Mouse (Mus musculus) macrophage (primary cell): Measurements from ENCODE around the gene Olfr223. TPM values are rescaled to one million over a fixed set of nuclear protein-coding genes. Genes with fewer than 3 reads are reported as not detected.
"Not testable (repeated sequence)": the region's sequence is repeated elsewhere in the genome, so short reads cannot be mapped to it uniquely, and the experiment has no call there.

Source experiments
- H3K27ac ChIP-seq: fragments of 350-480 bp; formaldehyde crosslinking; 2 replicates; pipeline ENCODE4 v1.9.0; 2021
- H3K36me3 ChIP-seq: fragments of 350-480 bp; formaldehyde crosslinking; 2 replicates; pipeline ENCODE4 v1.9.0; 2021; ENCODE audit errors: inconsistent target
- H3K4me3 ChIP-seq: fragments of 350-480 bp; formaldehyde crosslinking; 2 replicates; pipeline ENCODE4 v1.9.0; 2021; ENCODE audit errors: inconsistent target
- H3K79me2 ChIP-seq: fragments of 350-480 bp; formaldehyde crosslinking; 2 replicates; pipeline ENCODE4 v1.9.0; 2021; ENCODE audit errors: inconsistent target
- WGBS: methylation state at CpG from one replicate; pipeline ENCODE4 v1.1.7; 2026; ENCODE audit warnings: inconsistent platforms; ENCODE audit not compliant: missing documents; 5-methylcytosine and 5-hydroxymethylcytosine counted together
- polyA plus RNA-seq: library from polyadenylated mRNA; stranded (reverse); fragments of 250-400 nt; gene quantifications from 3 replicates; pipeline ENCODE4 v1.2.4, GENCODE M21; 2018; ENCODE audit warnings: inconsistent platforms

Gene Olfr223
- polyA plus RNA-seq, 1 experiment from 2014 or later: not detected

DNA sequence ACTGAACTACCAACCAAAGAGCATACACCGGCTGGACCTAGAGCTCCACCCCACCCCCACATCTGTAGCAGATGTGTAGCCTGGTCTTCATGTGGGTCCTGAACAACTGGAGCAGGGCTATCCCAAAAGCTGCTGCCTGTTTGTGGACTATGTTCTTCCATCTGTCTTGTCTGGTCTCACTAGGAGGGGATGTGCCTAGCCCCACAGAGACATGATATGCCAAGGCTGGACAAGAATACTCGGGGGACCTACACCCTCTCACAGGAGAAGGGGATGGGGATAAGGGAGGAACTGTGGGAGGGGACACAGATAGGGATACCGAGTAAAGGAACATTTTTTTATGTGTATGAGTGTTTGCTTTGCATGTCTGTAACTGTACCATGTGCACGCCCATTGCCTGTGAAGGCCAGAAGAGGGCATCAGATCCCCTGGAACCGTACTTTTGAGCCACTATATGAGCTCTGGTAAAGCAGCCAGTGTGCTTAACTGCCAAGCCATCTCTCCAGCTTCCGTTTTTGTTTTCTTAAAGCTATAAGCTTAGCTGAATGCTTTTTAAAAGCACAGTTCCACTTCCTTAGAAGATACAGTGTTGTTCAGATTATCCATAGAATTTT is 31.0 kb upstream of the Olfr223 start:
- 26% methylated on average over 6 of the region's 6 CpGs for WGBS
- H3K27ac ChIP-seq: no peak overlapping the region

DNA sequence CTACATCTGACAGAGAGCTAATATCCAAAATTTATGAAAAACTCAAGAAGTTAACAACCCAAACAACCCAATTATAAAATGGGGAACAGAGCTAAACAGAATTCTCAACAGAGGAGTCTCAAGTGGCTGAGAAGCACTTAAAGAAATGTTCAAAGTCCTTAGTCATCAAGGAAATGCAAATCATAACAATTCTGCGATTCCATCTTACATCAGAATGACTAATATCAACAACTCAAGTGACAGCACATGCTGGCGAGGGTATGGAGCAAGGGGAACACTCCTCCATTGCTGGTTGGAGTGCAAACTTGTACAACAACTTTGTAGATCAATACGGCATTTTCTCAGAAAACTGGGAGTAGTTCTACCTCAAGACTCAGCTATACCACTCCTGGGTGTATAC is 29.1 kb upstream of the Olfr223 start:
- no peak overlapping the region for H3K4me3 ChIP-seq
- no peaks in the 10 kb centered on the region for H3K36me3 ChIP-seq
- no peak overlapping the region for H3K27ac ChIP-seq
- no peaks in the 10 kb centered on the region for H3K79me2 ChIP-seq
- 55% methylated on average over 3 of the region's 3 CpGs for WGBS

More for the DNA sequence above, 31.0 kb upstream of the Olfr223 start:
- no peaks in the 10 kb centered on the region for H3K79me2 ChIP-seq
- no peak overlapping the region for H3K4me3 ChIP-seq
- H3K36me3 ChIP-seq: no peaks in the 10 kb centered on the region

DNA sequence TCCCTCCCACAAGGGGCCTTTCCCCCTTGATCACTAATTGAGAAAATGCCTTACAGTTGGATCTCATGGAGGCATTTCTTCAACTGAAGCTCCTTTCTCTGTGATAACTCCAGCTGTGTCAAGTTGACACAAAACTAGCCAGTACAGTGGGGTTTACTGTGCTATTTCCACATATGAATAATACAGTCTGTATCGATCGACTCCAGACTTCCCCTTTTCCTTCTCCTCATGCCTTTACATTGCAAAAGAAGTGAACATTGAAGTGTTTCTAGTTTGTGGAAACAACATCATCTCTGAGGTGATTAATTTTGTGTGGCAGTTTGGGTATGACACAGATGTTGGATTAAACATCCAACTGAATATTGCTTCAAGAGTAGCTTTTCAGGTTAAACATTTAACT is 23.9 kb upstream of the Olfr223 start:
- not testable (repeated sequence) for H3K4me3 ChIP-seq, H3K27ac ChIP-seq, H3K79me2 ChIP-seq, H3K36me3 ChIP-seq
- 18% methylated on average over 2 of the region's 2 CpGs for WGBS

DNA sequence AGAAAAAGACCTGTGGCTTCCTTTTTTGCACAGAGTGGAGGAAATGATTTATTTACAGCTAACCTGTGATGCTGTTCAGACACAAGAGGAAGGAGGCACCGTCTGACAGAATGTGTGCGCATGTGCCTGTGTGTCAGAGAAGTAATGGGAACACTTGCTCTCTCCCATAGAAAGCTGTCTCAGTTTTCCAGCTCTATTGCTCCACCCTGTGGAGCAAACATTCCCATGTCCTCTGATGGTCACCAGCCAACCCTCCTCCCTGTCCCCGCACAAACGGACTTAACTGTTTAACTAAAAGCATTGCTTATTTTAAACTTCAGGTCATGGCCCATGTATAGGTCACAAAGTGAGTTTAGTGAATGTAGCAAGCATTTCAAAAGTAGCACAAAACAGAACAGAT is 21.0 kb upstream of the Olfr223 start:
- 48% methylated on average over 4 of the region's 4 CpGs for WGBS
- Histone ChIP-seq H3K27ac (no peak overlapping the region), H3K4me3 (no peak overlapping the region), H3K79me2 (no peaks in the 10 kb centered on the region), H3K36me3 (no peaks in the 10 kb centered on the region)

DNA sequence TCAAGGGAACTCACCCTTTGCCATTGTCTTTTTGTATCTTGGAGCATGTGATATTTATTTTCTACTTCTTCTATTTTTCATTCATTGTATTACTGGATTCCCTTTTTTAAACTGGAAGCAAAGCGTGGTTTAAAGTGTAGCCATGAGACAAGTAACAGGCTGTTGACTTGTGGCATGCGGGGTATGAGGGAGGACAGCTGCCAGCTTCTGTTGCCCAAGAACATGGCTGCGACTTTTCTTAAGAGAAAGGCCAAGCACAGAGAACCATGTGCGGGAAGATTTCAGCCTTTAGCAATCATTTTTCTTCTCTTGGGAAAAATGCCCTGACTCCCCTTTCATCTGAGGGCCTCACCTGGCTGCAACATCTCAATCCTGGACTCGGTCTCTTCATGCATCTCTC is 18.6 kb upstream of the Olfr223 start:
- no peak overlapping the region for H3K27ac ChIP-seq
- WGBS: 77% methylated on average over 5 of the region's 5 CpGs
- no peaks in the 10 kb centered on the region for H3K79me2 ChIP-seq
- no peaks in the 10 kb centered on the region for H3K36me3 ChIP-seq
- no peak overlapping the region for H3K4me3 ChIP-seq

DNA sequence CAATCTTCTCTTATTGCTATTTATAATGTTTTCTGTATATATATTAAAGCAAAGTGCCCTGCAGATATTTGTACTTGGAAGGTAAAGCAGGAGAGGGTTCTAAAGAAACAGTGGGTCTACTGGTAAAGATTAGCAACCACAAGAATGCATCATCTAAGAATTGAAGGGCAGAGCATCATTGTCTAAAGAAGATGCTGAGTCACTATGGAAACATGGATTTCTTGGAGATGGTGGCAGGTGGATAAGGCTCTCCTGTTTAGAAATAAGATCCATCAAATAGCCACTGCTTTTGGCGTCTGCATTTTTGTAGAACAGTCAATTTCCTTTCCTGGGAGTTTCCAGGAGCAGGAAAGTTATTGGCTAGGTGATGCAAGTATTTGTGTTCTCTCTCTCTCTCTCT is 9.2 kb upstream of the Olfr223 start:
- 71% methylated on average over 1 of the region's 1 CpGs for WGBS
- no peaks in the 10 kb centered on the region for H3K79me2 ChIP-seq
- H3K27ac ChIP-seq: no peak overlapping the region
- H3K4me3 ChIP-seq: no peak overlapping the region
- H3K36me3 ChIP-seq: no peaks in the 10 kb centered on the region

GRCm38 (mm10) chr11:59600872-59601271 is 7.8 kb upstream of the Olfr223 start:
- no peak overlapping the region for H3K4me3 ChIP-seq
- no peak overlapping the region for H3K27ac ChIP-seq
- no peaks in the 10 kb centered on the region for H3K36me3 ChIP-seq
- 83% methylated on average over 3 of the region's 3 CpGs for WGBS
- H3K79me2 ChIP-seq: no peaks in the 10 kb centered on the region

DNA sequence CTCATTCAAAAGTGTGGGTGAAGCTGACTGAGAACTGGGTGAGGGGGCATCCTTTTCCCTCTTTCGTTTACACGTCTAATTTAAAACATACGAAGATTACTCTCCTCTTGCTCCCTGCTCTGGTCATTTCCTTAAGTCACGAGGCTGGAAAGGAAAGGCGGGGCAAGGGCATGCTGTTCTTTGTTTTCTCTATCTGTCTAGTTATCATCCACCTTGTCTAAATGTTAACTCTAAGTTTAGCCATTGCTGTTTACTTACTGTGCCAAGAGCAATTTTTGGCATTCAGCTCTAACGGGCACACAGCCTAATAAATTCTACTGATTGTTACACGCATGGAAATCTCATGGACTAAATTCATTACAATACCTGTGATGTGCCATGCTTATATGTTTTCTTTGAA is 6.1 kb upstream of the Olfr223 start:
- 70% methylated on average over 7 of the region's 7 CpGs for WGBS

DNA sequence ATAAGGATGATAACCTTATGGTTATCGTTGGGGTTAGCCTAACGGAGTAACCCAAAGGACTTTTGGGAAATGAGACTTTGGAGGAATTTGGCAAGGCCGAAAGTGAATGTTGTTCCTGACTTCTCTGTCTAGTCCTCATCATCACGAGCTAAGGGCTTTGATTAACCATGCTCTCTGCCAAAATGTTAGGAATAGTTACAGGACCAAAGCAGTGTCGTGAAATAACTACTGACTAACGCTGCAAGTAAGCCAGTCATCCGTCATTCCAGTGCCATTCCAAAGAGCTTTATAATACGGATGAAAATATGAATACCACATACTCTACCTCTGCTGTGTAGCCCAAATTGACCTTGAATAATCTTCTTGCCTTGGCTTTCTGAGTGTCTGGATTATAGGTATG is 3.9 kb upstream of the Olfr223 start:
- 89% methylated on average over 8 of the region's 8 CpGs for WGBS
- no peak overlapping the region for H3K4me3 ChIP-seq
- H3K27ac ChIP-seq: no peak overlapping the region
- H3K79me2 ChIP-seq: no peaks in the 10 kb centered on the region
- no peaks in the 10 kb centered on the region for H3K36me3 ChIP-seq

More for the DNA sequence above, 6.1 kb upstream of the Olfr223 start:
- Histone ChIP-seq H3K27ac (no peak overlapping the region), H3K79me2 (no peaks in the 10 kb centered on the region), H3K4me3 (no peak overlapping the region), H3K36me3 (no peaks in the 10 kb centered on the region)

- H3K27ac ChIP-seq: no peak overlapping the region
- no peak overlapping the region for H3K4me3 ChIP-seq
- H3K79me2 ChIP-seq: no peaks in the 10 kb centered on the region
- 21% methylated on average over 4 of the region's 4 CpGs for WGBS
- no peaks in the 10 kb centered on the region for H3K36me3 ChIP-seq
These were observed 3.0 kb upstream of the Olfr223 start for GRCm38 (mm10) chr11:59596091-59596490.

- H3K4me3 ChIP-seq: no peak overlapping the region
- WGBS: 91% methylated on average over 8 of the region's 8 CpGs
- no peaks in the 10 kb centered on the region for H3K79me2 ChIP-seq
- no peak overlapping the region for H3K27ac ChIP-seq
- H3K36me3 ChIP-seq: no peaks in the 10 kb centered on the region
These were observed 3.6 kb downstream of the Olfr223 start for GRCm38 (mm10) chr11:59589496-59589895.

DNA sequence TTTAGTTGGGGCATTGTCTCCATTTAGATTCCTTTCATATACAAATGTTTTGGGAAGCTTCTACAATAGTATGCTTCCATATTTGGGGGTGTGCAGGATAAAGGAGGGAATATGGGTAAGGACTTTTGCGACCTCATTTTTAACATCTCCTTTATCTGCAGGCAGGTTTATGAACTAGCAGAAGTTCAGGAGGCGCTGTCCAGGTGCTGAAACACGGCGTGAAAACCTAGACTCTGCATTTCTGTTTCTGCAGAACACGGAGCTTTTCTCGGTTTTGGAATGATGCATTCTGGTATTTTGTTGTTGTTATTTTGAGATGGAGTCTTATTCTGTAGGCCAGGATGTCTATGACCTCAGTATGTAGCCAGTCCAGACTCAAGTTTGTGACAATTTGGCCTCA is 8.6 kb downstream of the Olfr223 start:
- 19% methylated on average over 6 of the region's 6 CpGs for WGBS
- Histone ChIP-seq H3K79me2 (no peaks in the 10 kb centered on the region), H3K4me3 (no peak overlapping the region), H3K27ac (no peak overlapping the region), H3K36me3 (no peaks in the 10 kb centered on the region)

DNA sequence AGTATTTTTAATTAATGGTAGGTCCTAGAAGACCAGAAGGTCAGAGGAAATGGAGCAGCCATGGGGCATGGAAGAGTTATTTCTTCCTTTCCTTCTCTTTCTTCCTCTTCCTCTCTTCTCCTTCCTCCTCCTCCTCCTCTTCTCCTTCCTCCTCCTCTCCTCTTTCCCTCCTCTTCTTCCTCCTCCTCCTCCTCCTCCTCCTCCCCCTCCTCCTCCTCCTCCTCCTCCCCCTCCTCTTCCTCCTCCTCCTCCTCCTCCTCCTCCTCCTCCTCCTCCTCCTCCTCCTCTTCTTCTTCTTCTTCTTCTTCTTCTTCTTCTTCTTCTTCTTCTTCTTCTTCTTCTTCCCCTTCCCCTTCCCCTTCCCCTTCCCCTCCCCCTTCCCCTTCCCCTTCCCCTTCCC is 17.0 kb downstream of the Olfr223 start, which contains the start of gene Olfr222:
Olfr222 (minus strand) TSS at position 101 of the 400 bp plus-strand sequence.
- H3K4me3 ChIP-seq, H3K79me2 ChIP-seq, H3K36me3 ChIP-seq, H3K27ac ChIP-seq: not testable (repeated sequence)

DNA sequence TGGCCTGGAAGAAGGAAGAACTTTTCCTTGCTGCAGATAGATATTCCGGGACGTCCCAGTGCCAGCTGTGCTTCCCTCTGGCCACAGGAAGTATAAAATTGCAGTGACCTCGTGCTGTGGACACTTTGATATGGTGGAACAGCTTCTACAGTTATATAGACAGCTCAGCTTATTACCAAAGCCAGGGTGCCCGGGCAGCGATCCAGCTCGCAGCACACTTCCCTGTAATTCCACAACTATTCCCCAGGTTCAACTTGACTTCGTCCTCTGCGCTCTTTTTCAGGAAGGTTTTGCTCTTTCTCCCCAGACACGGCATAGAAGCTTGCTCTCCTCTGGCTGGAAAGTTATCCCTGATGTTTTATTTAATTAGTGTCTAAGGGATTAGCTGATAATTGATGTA is 17.4 kb downstream of the Olfr223 start:
- Histone ChIP-seq H3K79me2 (no peaks in the 10 kb centered on the region), H3K36me3 (no peaks in the 10 kb centered on the region), H3K4me3 (no peak overlapping the region), H3K27ac (no peak overlapping the region)
- 57% methylated on average over 9 of the region's 9 CpGs for WGBS

GRCm38 (mm10) chr11:59569306-59569705 is 23.8 kb downstream of the Olfr223 start:
- Histone ChIP-seq H3K79me2 (no peaks in the 10 kb centered on the region), H3K27ac (no peak overlapping the region), H3K4me3 (no peak overlapping the region), H3K36me3 (peaks cover 27% of the 10 kb centered on the region)
- 42% methylated on average over 3 of the region's 3 CpGs for WGBS

DNA sequence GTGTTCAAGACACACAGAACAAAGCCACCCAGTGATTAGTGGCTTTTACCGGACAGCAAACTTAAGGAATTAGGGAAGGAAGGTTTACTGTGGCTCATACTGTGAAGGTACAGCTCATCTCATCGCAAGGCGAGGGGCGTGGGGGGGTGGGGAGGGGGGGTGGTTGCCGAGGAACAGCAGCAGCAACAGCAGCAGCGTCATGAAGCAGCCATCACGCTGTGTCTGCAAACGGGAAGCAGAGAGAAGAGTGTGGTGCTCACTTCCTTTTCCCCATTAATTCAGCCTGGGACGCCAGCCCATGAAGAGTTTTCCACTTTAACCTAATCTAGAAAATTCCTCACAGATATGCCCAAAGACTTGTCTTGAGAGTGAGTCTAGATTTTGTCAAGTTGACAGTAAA is 30.3 kb downstream of the Olfr223 start:
- H3K36me3 ChIP-seq: peaks cover 49% of the 10 kb centered on the region
- 24% methylated on average over 9 of the region's 9 CpGs for WGBS
- no peak overlapping the region for H3K4me3 ChIP-seq
- no peak overlapping the region for H3K27ac ChIP-seq
- H3K79me2 ChIP-seq: peaks cover 37% of the 10 kb centered on the region
